Mouse (Mus musculus) heart, embryonic 10.5 days (tissue): ENCODE data around the gene Trim6. TPM values are rescaled to one million over a fixed set of nuclear protein-coding genes. Genes with fewer than 3 reads are reported as not detected.
"Not testable (repeated sequence)": the region's sequence is repeated elsewhere in the genome, so short reads cannot be mapped to it uniquely, and the experiment has no call there.

Source experiments
- DNase-seq: peaks from one replicate; pipeline ENCODE4 v3.0.0-alpha.2; 2017; ENCODE audit warnings: low spot score
- H3K27ac ChIP-seq: fragments of 300-500 bp; sonication (generic); 2 replicates; pipeline ENCODE4 v1.5.1; 2016; ENCODE audit warnings: mild to moderate bottlenecking
- H3K27me3 ChIP-seq: fragments of 300-500 bp; sonication (generic); 2 replicates; pipeline ENCODE4 v1.6.1; 2016; ENCODE audit warnings: mild to moderate bottlenecking; ENCODE audit not compliant: poor library complexity, insufficient read depth, severe bottlenecking
- H3K36me3 ChIP-seq: fragments of 300-500 bp; sonication (generic); 2 replicates; pipeline ENCODE4 v1.6.1; 2016; ENCODE audit warnings: mild to moderate bottlenecking, moderate library complexity
- H3K4me1 ChIP-seq: fragments of 300-500 bp; sonication (generic); 2 replicates; pipeline ENCODE4 v1.6.1; 2016; ENCODE audit warnings: mild to moderate bottlenecking
- H3K4me3 ChIP-seq: fragments of 300-500 bp; sonication (generic); 2 replicates; pipeline ENCODE4 v1.5.1; 2016; ENCODE audit warnings: mild to moderate bottlenecking, moderate library complexity
- H3K9me3 ChIP-seq: fragments of 300-500 bp; sonication (generic); 2 replicates; pipeline ENCODE4 v1.6.1; 2016; ENCODE audit warnings: mild to moderate bottlenecking, moderate library complexity
- WGBS: fragments of 180-500 bp; shearing (Covaris S2); methylation state at CpG from one replicate; pipeline ENCODE4 v1.1.7; 2016; 5-methylcytosine and 5-hydroxymethylcytosine counted together
- polyA plus RNA-seq: library from polyadenylated mRNA; unstranded; fragments of >200 nt; fragmentation: Nextera tagmentation; extraction: Ambion mirVana; gene quantifications from 2 replicates; pipeline ENCODE4 v1.2.1, GENCODE M21; 2016

Gene Trim6
- polyA plus RNA-seq, 1 experiment from 2014 or later, result 9.8 TPM

- Histone ChIP-seq H3K36me3 (no peaks in the 10 kb centered on the region), H3K9me3 (no peaks in the 10 kb centered on the region), H3K4me1 (no peaks in the 10 kb centered on the region), H3K27me3 (no peaks in the 10 kb centered on the region), H3K27ac (no peak overlapping the region), H3K4me3 (no peak overlapping the region)
- no peak for DNase-seq
These were observed 22.3 kb downstream of the Trim6 start for GRCm38 (mm10) chr7:104240857-104241256.

- H3K36me3 ChIP-seq, result no peaks in the 10 kb centered on the region
- no peak for DNase-seq
- no peaks in the 10 kb centered on the region for H3K27me3 ChIP-seq
- no peaks in the 10 kb centered on the region for H3K9me3 ChIP-seq
- H3K27ac ChIP-seq, result no peak overlapping the region
- WGBS, result 60% methylated on average over 1 of the region's 1 CpGs
- H3K4me3 ChIP-seq, result no peak overlapping the region
- no peaks in the 10 kb centered on the region for H3K4me1 ChIP-seq
These were observed 25.0 kb downstream of the Trim6 start for GRCm38 (mm10) chr7:104243616-104244015.

- H3K4me1 ChIP-seq, result no peaks in the 10 kb centered on the region
- 6% methylated on average over 13 of the region's 13 CpGs for WGBS
- H3K27ac ChIP-seq, result peak within 1 kb of the TSS; percentile 89
These were observed 25.9 kb downstream of the Trim6 start, which contains the start of gene Trim34a for GRCm38 (mm10) chr7:104244287-104245181. TSS of gene Trim34a (plus strand) at chr7:104244457.

GRCm38 (mm10) chr7:104260380-104260779 is 41.8 kb downstream of the Trim6 start:
- H3K4me1 ChIP-seq, H3K36me3 ChIP-seq, H3K27me3 ChIP-seq, H3K9me3 ChIP-seq, H3K4me3 ChIP-seq, H3K27ac ChIP-seq, DNase-seq: not testable (repeated sequence)
- 81% methylated on average over 4 of the region's 4 CpGs for WGBS

More at GRCm38 (mm10) chr7:104244287-104245181, 25.9 kb downstream of the Trim6 start, which contains the start of gene Trim34a:
- H3K27me3 ChIP-seq, result no peaks in the 10 kb centered on the region
- H3K36me3 ChIP-seq, result no peaks in the 10 kb centered on the region
- peak within 1 kb of the TSS; percentile 67 for H3K4me3 ChIP-seq
- peak; percentile 86 for DNase-seq
- H3K9me3 ChIP-seq, result no peaks in the 10 kb centered on the region

GRCm38 (mm10) chr7:104265335-104265734 is 46.7 kb downstream of the Trim6 start:
- not testable (repeated sequence) for H3K9me3 ChIP-seq, H3K27ac ChIP-seq, H3K27me3 ChIP-seq, H3K4me1 ChIP-seq, H3K4me3 ChIP-seq, DNase-seq, H3K36me3 ChIP-seq
- 59% methylated on average over 3 of the region's 5 CpGs for WGBS

- H3K9me3 ChIP-seq, H3K4me3 ChIP-seq, H3K36me3 ChIP-seq, H3K27me3 ChIP-seq, H3K4me1 ChIP-seq, DNase-seq, H3K27ac ChIP-seq: not testable (repeated sequence)
- 76% methylated on average over 3 of the region's 3 CpGs for WGBS
These were observed 60.8 kb downstream of the Trim6 start for GRCm38 (mm10) chr7:104279361-104279760.

Other genes starting within 250 kb of the Trim6 start
- gene Olfr635, start 247.6 kb upstream of the Trim6 start, polyA plus RNA-seq, result not detected in 2 replicates
- not detected in 2 replicates for gene Olfr638, start 220.0 kb upstream of the Trim6 start, polyA plus RNA-seq
- not detected in 2 replicates for gene Olfr639, start 201.5 kb upstream of the Trim6 start, polyA plus RNA-seq
- not detected in 2 replicates for gene Olfr640, start 193.2 kb upstream of the Trim6 start, polyA plus RNA-seq
- gene Olfr641, start 183.3 kb upstream of the Trim6 start, polyA plus RNA-seq, result not detected in 2 replicates
- gene Olfr642, start 166.1 kb upstream of the Trim6 start, polyA plus RNA-seq, result not detected in 2 replicates
- gene 4930516K23Rik, start 157.3 kb upstream of the Trim6 start, polyA plus RNA-seq, result not detected in 2 replicates
- not detected in 2 replicates for gene Olfr644, start 146.9 kb upstream of the Trim6 start, polyA plus RNA-seq
- not detected in 2 replicates for gene Olfr645, start 133.3 kb upstream of the Trim6 start, polyA plus RNA-seq
- gene Olfr646, start 113.9 kb upstream of the Trim6 start, polyA plus RNA-seq, result not detected in 2 replicates
- not detected in 2 replicates for gene Ubqln5, start 89.0 kb upstream of the Trim6 start, polyA plus RNA-seq
- not detected in 2 replicates for gene Olfr643, start 81.4 kb upstream of the Trim6 start, polyA plus RNA-seq
- gene Ubqln3, start 75.5 kb upstream of the Trim6 start, polyA plus RNA-seq, result not detected in 2 replicates
- gene Ubqlnl, start 68.2 kb upstream of the Trim6 start, polyA plus RNA-seq, result not detected in 2 replicates
- gene Olfm5, start 54.0 kb upstream of the Trim6 start, polyA plus RNA-seq, result not detected in 2 replicates
- 0.21 and 0.28 TPM in 2 replicates for gene Olfr648, start 35.4 kb upstream of the Trim6 start, polyA plus RNA-seq
- gene Olfr649, start 22.8 kb upstream of the Trim6 start, polyA plus RNA-seq, result not detected in 2 replicates
- 1.6 and 1.7 TPM in 2 replicates for gene Trim34a, start 25.7 kb downstream of the Trim6 start, polyA plus RNA-seq
- 0.35 and 0.47 TPM in 2 replicates for gene Trim5, start 69.3 kb downstream of the Trim6 start, polyA plus RNA-seq
- gene Trim12a, start 96.7 kb downstream of the Trim6 start, polyA plus RNA-seq, result 4.8 and 6.9 TPM in 2 replicates
- gene Trim34b, start 110.7 kb downstream of the Trim6 start, polyA plus RNA-seq, result 0.09 TPM in 1 of 2 replicates, not detected in the other
- gene Trim12c, start 134.6 kb downstream of the Trim6 start, polyA plus RNA-seq, result 1.2 and 1.6 TPM in 2 replicates
- gene Trim30b, start 151.1 kb downstream of the Trim6 start, polyA plus RNA-seq, result not detected in 2 replicates
- gene Trim30c, start 182.0 kb downstream of the Trim6 start, polyA plus RNA-seq, result not detected in 2 replicates
- 0.44 and 0.59 TPM in 2 replicates for gene Trim30a, start 246.4 kb downstream of the Trim6 start, polyA plus RNA-seq